Mouse (Mus musculus): Measurements from ENCODE around the gene Frs3.

Gene Frs3

DNA sequence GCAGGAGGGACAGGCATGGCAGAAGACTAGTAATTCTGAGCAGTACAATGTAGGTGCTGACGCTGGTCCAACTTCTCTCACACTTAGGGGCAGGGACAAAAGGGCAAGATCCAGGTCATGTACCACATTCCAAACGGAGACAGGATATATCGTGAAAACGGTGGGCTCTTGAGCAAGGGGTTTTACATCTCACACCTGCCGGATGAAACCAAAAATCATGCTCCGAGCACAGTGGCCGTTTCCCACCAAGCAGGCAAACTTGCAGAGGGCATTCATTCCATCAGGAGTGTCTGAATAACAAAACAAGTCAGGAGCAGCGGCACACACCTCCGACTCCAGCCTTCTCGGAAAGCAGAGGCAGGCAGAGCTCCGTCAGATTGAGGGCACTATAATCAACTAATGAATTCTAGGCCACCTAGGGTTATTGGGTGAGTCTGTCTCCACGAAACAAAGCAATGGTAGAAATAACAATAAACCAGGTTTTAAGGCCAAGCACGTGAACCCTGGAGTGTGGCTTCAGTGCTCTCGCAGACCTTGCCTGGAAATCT lies 46.8 kb downstream of the Frs3 start:
- no peak for DNase-seq (ENCODE audit: low read depth)

DNA sequence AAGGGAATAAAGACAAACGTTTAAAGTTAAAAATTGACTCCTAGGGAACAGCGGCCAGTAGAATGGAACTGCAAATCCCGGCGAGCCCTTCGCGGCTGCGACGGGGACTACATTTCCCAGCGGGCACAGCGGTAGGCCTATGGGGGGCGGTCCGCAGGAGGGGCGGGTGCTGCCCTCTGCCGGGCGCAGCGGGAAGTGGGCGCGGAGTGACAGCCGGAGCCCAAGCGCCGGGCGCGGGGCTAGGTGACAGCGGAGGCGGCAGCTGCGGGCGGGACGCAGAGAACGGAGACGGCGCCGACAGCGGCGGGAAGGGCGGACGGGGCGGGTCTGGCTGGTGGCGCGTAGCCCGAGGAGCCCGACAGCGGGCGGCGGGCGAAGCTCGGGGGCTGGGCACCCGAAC lies 48.0 kb downstream of the Frs3 start, which contains the start of gene Tfeb:
Gene Tfeb, plus strand, starts transcription at position 175 of the 400 bp plus-strand sequence.
- DNase-seq (ENCODE audit: low read depth), result peak; percentile 75

DNA sequence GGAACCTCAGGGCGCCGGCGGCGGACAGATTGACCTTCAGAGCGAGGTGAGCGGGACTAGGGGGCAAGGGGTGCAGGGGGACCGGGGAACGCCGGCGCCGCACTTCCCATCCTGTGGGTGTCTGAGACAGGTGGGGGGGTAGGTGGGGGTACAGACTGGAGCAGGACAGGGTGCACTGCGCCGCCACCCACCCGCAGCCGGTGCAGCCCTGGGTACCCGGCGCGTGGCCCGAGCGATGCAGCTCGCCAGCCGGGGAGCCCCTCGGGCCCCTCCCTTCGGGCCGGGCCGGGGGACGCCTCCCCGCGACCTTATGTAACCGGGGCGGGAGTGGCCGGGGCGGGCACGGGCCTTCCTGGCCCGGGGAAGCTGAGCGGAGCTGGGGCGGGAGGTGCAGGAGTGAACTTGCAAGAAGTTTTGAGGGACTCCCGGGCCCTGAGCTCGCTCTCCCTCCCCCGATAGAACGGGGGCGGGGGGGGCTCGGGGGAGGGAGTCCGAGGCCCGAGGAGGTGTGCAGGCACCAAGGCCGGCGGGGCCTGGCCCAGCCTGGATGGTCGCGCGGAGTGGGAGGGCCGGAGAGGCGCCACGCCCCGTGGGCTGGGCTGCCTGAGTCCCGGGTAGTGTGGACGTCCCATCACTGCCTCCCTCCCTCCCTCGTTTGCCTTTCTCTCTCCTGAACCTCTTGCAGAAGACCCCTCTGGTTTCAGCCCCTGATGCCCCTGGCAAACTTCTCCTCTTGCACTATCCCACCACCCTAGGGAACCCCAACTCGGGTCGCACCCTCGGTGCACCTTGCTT lies 48.6 kb downstream of the Frs3 start:
- no peak for DNase-seq (ENCODE audit: low read depth)

DNA sequence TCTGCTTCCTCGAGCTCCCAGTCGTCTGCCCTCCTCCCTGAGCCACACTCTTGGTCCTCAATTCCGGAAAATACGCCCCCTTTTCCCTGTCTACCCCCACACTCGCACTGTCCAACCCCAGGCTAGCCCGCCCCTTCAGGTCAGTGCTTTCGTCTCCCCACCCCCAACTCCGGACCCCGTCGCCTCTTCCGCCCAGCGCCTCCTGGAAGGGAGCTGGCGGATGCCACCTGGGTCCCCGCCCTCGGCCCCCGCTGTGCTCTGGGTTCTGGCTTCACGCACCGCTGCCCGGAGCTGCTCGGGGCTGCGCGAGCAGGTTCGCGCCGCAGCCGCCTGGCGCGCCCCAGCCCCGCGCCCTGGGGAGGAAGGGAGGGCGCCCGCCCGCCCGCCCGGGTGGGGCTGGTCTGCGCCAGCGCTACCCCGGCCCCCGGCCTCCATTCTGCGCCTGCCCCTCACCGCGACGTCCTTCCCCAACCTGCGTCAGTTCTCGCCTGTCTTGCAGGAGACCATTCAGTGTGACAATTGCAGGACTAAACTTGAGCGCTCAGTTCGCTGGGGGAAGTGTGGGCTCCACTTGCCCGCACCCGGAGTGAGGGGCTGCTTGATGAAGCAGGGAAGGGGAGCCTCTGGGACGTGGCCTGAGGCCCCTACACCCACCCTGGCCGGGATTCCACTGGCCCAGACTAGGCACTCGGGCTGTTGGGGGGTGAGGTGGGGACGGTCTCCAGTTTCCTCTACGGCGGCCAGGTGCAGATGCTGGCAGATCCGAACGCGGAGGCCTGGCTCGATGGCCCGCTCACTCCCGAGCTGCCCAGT lies 49.4 kb downstream of the Frs3 start:
- DNase-seq (ENCODE audit: low read depth), result no peak

DNA sequence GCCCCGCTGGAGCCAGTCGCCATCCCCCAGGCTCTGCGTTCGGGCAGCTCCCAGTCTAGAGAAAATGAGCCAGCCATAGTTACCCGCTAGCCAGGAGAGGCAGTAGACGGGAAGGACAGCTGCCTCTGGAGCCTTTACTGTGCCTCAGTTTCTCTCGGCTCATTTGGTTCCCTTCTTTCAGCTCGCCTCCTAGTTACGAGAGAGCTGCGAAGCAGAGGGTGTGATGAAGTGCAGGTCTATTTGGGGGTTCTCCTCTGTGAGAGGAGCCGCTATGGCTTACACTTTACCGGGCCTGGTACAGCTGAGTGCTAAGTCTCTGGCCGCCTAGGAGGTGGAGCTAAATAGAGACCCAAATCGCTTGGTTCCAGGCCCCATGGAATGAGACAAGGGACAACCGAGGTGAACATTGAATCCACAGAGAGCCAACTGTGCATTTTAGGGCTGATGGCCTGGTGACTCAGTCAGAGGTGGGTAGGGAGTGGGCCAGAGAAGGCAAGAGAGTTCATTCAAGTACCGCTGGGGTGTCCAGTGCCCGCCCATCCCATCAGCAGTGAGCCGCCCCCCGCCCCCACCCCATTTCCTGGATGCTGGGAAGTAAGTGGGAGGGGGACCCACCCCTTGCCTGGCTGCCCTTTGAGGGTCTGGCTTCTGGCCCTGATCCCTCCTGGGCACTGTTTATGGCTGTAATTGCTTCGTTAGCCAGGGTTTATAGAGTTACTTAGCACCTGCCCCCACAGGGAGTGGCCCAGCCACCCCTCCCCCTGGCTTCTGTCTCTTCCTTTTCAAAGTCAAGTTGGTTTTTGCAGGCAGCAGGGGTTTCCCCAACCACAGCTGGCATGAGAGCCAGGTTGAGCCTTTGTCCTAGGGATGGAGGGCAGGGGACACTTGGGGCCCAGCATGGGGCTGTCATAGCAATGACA lies 50.3 kb downstream of the Frs3 start:
- DNase-seq (ENCODE audit: low read depth), result no peak

DNA sequence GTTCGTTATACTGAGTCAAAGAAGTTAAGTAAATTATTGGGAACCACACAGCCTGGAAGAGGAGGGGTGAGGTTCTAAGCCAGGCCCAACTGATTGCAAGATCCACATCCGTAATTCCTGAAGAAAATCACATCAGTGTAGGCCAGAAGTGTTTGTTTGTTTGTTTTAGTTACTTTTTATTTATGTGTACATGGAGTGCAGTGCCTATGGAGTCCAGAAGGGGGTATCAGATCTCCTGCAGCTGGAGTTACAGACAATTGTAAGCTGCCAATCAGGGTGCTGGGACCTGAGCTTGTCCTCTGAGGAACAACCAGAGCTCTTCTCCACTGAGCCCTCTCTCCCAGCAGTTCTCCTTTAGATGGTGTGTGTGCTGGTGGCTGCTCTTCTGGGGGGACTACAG lies 51.4 kb downstream of the Frs3 start:
- no peak for DNase-seq (ENCODE audit: low read depth)

DNA sequence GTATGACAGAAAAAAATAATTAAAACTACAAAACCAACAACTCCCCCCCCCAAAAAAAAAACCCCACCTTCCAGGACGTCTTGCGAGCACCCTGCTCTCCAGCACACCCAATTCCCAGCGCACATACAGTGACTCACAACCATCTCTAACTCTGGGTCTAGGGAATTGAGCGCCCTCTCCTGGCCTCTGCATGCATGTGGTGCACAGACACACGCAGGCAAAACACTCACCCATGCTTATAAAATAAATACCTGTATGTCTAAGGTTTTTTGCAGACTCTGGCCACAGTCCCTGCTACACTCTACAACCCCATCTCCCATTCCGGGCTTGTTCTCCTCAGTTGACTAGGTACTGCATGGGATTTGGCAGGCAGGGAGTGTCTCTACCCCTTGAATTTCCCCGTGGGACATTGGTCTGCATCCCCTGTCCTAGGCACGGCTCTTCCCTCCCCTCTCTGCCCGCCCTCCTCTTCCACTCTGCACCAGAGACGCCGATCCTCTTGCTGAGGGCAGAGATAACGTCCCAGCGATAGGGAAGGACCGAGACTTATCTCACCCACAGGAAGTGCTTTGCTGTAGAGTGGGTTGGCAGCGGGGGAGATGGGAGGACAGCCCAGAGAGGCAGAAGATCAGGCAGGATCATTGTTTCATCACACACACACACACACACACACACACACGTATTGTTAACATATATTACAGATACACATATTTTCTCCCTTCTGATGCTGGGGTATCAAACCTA lies 54.3 kb downstream of the Frs3 start:
- peak; percentile 61 for DNase-seq (ENCODE audit: low read depth)

DNA sequence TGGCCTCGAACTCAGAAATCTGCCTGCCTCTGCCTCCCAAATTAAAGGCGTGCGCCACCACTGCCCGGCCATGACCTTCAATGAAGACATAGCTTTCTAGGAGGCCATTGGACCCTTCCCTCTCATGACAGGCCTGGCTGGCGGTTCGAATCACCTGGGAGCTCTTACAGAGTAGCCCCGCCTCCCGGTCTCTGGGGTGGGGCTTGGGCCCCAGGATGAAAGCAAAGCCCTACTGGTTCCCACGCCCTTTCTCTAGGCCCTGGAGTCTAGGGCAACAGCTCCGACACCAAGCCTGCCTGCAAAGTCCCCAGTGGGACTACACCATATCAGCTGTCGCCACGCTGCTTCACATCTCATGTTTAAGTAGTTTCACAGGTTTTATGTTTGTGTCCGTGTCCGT lies 55.3 kb downstream of the Frs3 start:
- no peak for DNase-seq (ENCODE audit: low read depth)

DNA sequence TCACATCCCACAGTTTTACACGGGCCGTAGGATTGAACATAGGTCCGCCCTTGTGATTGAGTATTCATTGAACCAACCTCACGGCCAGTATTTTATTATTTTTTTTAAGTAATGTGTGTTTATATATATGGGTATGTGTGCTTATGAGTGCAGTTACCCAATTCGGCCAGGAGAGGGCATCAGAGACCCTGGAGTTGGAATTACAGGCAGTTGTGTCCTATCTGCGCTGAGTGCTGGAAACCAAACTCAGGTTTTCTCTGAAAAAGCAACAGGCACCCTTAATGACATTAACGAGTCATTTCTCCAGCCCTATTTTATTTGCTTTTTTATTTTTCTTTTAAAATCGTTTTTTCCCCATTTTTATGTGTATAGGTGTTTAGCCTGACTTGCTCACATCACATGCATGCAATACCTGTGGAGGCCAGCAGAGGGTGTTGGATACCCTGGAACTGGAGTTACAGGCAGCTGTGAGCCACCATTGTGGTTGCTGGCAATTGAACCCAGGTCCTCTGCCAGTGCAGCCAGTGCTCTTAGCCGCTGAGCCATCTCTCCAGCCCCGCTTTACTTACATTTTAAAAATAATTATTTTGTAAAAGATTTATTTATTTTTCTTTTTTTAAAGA lies 56.0 kb downstream of the Frs3 start:
- no peak for DNase-seq (ENCODE audit: low read depth)

DNA sequence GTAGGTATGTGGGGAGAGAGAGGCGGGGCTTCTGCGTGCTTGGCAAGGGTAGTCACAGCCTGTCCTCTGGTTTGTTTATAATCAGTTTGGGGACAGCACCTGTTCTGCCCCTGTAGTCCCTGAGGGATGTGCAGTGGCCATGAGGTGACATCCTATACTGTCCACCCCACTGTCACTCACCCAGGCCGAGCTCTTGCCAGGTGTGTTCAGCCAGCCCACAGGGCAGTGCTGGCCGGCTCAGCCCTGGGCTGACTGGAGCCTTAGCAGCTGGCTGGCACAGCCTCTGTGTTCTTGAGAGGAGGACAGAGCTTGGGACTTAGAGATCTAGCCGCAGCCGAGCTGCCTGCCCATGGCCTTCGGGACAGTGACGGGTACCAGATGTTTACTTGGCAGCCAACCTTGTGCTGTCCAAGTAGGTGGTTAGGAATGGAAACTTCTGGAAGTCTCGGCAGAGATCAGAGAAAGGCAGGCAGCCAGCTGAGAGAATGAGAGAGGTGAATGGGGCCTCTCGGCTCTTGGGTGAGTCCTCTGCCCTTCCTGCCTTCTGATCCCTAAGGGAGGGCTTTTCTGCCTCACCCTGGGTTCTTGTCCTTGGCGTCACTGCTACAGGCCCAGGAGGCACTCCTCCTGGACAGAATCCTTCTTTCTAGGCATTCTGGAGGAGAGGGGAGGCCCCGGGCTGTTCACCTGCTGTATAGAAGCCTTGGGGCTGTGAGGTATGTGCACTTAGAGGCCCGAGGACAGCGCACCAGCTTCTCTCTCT lies 60.1 kb downstream of the Frs3 start:
- DNase-seq (ENCODE audit: low read depth), result no peak

DNA sequence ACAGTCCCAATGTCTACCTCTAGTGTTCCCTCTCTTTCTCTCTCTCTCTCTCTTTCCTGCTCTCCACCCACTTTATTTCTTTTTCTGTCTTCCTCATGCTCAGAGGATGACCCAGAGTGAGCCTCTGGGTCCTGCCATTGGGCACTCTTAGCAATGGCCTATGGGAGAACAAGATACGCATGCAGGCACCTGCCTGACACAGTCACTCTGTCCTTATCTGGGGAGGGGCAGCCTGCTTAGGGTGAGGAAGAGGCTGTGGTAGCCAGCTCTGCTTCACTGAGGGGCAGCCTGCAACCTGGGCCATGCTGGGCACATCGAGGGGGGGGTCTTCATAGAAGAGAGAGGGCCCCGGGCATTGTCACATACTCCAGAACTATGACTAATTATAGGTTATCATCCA lies 60.8 kb downstream of the Frs3 start:
- DNase-seq (ENCODE audit: low read depth), result no peak

DNA sequence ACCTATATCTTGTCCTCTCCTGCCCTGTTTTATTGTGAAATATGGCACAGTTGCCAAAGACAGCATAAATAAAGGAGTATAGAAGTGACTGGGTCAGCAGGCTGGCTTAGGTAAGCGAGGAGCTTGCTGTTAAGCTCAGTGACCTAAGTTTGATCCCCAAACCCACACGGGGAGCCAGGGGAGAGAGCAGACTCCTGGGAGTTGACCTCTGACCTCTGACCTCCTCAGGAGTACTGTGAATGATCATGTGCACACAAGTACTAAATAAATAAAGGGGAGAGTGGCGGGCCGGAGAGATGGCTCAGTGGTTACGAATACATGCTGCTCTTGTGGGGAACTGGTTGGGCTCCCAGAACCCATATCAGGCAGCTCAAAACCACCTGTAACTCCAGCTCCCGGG lies 61.3 kb downstream of the Frs3 start:
- no peak for DNase-seq (ENCODE audit: low read depth)

DNA sequence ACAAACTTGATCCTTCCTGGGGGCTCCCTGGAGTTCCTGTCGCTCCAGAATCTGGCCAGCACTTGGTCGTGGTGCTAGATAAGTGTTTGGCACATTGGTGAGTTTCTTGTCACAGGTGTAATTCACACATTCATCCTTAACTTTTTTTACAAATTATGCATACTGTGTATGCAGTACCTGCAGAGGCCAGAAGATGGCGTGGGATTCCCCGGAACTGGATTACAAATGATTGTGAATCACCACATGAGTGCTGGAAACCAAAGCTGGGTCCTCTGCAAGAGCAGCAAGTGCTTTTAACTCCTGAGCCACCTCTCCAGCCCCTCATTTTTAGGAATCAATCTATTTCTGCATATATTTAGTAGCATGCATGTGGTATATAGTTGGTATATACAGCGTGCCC lies 63.0 kb downstream of the Frs3 start:
- no peak for DNase-seq (ENCODE audit: low read depth)

DNA sequence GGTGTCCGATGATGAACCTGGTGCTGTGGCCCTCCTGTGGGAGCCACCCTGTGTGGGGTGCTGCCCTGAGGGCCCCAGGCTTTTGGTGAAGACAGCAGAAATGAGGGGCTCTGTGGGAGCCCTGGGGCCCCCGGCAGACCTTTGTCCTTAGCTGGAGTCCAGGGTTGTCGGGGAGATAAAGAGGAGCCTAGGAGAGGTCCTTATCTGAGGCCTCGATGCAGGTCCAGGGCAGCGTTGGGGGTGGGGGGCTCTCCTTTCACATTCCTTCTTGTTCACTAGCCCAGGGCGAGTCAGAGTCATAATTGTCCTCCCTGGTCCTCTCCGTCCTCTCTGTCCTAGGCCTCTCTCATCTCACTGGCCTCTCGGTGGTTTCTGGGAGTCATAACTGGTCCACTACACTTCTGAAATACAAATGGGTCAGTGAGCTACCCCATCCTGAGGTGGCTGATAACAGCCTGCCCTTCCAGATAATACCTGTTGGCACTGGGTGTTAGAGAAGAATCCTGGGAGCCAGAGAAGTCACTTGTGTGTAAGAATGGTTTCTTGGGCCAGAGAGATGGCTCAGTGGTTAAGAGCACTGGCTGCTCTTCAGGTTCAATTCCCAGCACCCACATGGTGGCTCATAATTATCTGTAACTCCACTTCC lies 64.4 kb downstream of the Frs3 start:
- no peak for DNase-seq (ENCODE audit: low read depth)

Data from c-Kit-positive CD71-negative TER-119-negative erythroid progenitor cells, embryonic 14.5 days (primary cell).